Mouse (Mus musculus): ENCODE data around the gene Gm5134.

DNA sequence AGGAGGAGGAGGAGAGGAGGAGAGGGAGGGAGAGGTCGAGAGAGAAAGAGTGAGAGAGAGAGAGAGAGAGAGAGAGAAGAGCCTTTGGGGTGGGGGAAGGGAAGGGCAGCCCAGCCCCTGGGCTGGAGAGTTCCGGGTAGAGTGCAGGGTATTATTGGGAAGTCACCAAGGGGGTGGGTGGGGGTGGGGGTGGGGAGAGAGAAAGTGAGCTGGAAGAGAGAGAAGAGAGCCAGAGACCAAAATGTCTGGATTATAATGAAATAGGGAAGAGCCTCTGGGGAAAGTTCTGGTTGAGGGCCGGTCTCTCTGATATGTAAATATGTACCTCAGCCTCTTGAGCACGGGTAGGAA is 73.7 kb downstream of the Gm5134 start:
- TF ChIP-seq NELFE (IDR thresholded peaks at IDR 0.05; ENCODE audit: low read depth, low read length), result no peak
- no peak for TF ChIP-seq POLR2AphosphoS2 (IDR thresholded peaks at IDR 0.05; ENCODE audit: low read length)
- no peak for TF ChIP-seq CTCF (IDR thresholded peaks at IDR 0.05 in 2 of 3, conservative IDR thresholded peaks at IDR 0.05 in 1 of 3; ENCODE audit: control insufficient read depth in 1 of 3, insufficient read depth in 1 of 3, low read depth in 2 of 3, low read length in 3 of 3, poor library complexity in 1 of 3, severe bottlenecking in 1 of 3)
- no peak for TF ChIP-seq MYC (IDR thresholded peaks at IDR 0.05; ENCODE audit: low read depth, low read length)
- TF ChIP-seq E2F4 (IDR thresholded peaks at IDR 0.05; ENCODE audit: borderline replicate concordance, low read depth, low read length), result no peak
- no peak for TF ChIP-seq MYB (IDR thresholded peaks at IDR 0.05; ENCODE audit: low read depth, low read length)
- no peak for TF ChIP-seq GABPA (IDR thresholded peaks at IDR 0.05; ENCODE audit: low read depth, low read length)
- TF ChIP-seq CHD2 (IDR thresholded peaks at IDR 0.05; ENCODE audit: low read length), result no peak
- TF ChIP-seq MXI1 (IDR thresholded peaks at IDR 0.05; ENCODE audit: low read depth, low read length), result no peak
- TF ChIP-seq CHD1 (IDR thresholded peaks at IDR 0.05; ENCODE audit: low read depth, low read length), result no peak
